Mouse (Mus musculus) hindbrain, embryonic 14.5 days (tissue): ENCODE results near the gene Arhgef15. TPM values are rescaled to one million over a fixed set of nuclear protein-coding genes. Genes with fewer than 3 reads are reported as not detected.
A peak's percentile ranks its signal among the peaks of the same experiment; 100 is the strongest.
"Not testable (repeated sequence)": the region's sequence is repeated elsewhere in the genome, so short reads cannot be mapped to it uniquely, and the experiment has no call there.

Experiments
- ATAC-seq: fragments of 200-750 bp; cut with Nextera tagmentation; 2 replicates; pipeline ENCODE4 v1.8.0; 2017; ENCODE audit warnings: moderate number of reproducible peaks, mild to moderate bottlenecking, moderate TSS enrichment, moderate library complexity; ENCODE audit not compliant: low FRiP score
- DNase-seq: peaks from one replicate; pipeline ENCODE4 v3.0.0-alpha.2; 2015; ENCODE audit warnings: low spot score
- H3K27ac ChIP-seq: fragments of 300-500 bp; sonication (generic); 2 replicates; pipeline ENCODE4 v1.5.1; 2014; ENCODE audit warnings: mild to moderate bottlenecking, moderate library complexity
- H3K27me3 ChIP-seq: fragments of 300-500 bp; sonication (generic); 2 replicates; pipeline ENCODE4 v1.6.1; 2014; ENCODE audit warnings: mild to moderate bottlenecking, low read length, mixed read lengths; ENCODE audit not compliant: control insufficient read depth, insufficient read depth
- H3K36me3 ChIP-seq: fragments of 300-500 bp; sonication (generic); replicated peaks from 2 replicates; pipeline ENCODE4 v1.6.1; 2014; ENCODE audit not compliant: control insufficient read depth, insufficient read depth
- H3K4me1 ChIP-seq: fragments of 300-500 bp; sonication (generic); replicated peaks from 2 replicates; pipeline ENCODE4 v1.6.1; 2014; ENCODE audit warnings: antibody characterized with exemption, low read length, mixed read lengths; ENCODE audit not compliant: control insufficient read depth, insufficient read depth
- H3K4me2 ChIP-seq: fragments of 300-500 bp; sonication (generic); replicated peaks from 2 replicates; pipeline ENCODE4 v1.6.1; 2014; ENCODE audit warnings: mild to moderate bottlenecking, moderate library complexity
- H3K4me3 ChIP-seq: fragments of 300-500 bp; sonication (generic); replicated peaks from 2 replicates; pipeline ENCODE4 v1.5.1; 2014; ENCODE audit warnings: mild to moderate bottlenecking, low read length
- H3K9ac ChIP-seq: fragments of 300-500 bp; sonication (generic); 2 replicates; pipeline ENCODE4 v1.6.1; 2014
- H3K9me3 ChIP-seq: fragments of 300-500 bp; sonication (generic); 2 replicates; pipeline ENCODE4 v1.6.1; 2016; ENCODE audit warnings: low read length; ENCODE audit not compliant: control insufficient read depth
- WGBS: fragments of 180-500 bp; shearing (Covaris S2); extraction: QIAGEN DNeasy Blood & Tissue Kit; methylation state at CpG from one replicate; pipeline ENCODE4 v1.1.7; 2014; 5-methylcytosine and 5-hydroxymethylcytosine counted together
- polyA plus RNA-seq: library from polyadenylated mRNA; unstranded; fragments of >200 nt; fragmentation: Nextera tagmentation; extraction: Ambion mirVana; gene quantifications from 2 replicates; pipeline ENCODE4 v1.2.1, GENCODE M21; 2014

Arhgef15 gene
- polyA plus RNA-seq: 20.1 and 23.4 TPM in 2 replicates

GRCm38 (mm10) chr11:68957308-68957707, at the start of gene Arhgef15:
Arhgef15 (minus strand) TSS chr11:68957480.
- Histone ChIP-seq H3K27me3 (peaks cover 47% of the 10 kb centered on the region), H3K9me3 (no peaks in the 10 kb centered on the region), H3K9ac (no peak within 1 kb of the TSS), H3K4me2 (peak within 1 kb of the TSS; percentile 10; the same call in 1 of the 2 replicates), H3K36me3 (no peaks in the 10 kb centered on the region), H3K4me3 (peak within 1 kb of the TSS; percentile 9; the same call in 1 of the 2 replicates), H3K27ac (no peak within 1 kb of the TSS), H3K4me1 (peaks cover 6% of the 10 kb centered on the region; the same call in 1 of the 2 replicates)
- 30% methylated on average over 8 of the region's 8 CpGs for WGBS
- DNase-seq (no peak), ATAC-seq (no peak)

DNA sequence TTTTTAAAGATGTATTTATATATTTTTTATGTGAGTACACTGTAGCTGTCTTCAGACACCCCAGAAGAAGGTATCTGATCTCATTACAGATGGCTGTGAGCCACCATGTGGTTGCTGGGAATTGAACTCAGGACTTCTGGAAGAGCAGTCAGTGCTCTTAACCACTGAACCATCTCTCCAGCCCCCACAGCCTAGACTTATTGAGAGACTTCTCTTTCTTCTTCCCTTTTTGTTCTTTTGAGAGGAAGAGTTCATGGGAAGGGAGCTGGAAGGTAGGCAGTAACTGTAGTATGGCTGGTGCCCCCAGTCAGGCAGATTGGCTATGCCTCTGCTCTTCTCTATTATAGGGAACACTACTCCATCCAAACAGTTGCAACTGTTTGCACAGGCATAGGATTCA, 49.3 kb upstream of the Arhgef15 start:
- not testable (repeated sequence) for H3K4me3 ChIP-seq, H3K9ac ChIP-seq, H3K9me3 ChIP-seq, H3K27me3 ChIP-seq, ATAC-seq, DNase-seq, H3K4me2 ChIP-seq, H3K27ac ChIP-seq
- Histone ChIP-seq H3K4me1 (peaks cover 14% of the 10 kb centered on the region), H3K36me3 (peaks cover 17% of the 10 kb centered on the region)

- peaks cover 10% of the 10 kb centered on the region for H3K4me1 ChIP-seq
- H3K27me3 ChIP-seq: no peaks in the 10 kb centered on the region
- ATAC-seq (no peak), DNase-seq (no peak)
- H3K27ac ChIP-seq: no peak overlapping the region
- no peak overlapping the region for H3K4me3 ChIP-seq
- no peak overlapping the region for H3K9ac ChIP-seq
- H3K36me3 ChIP-seq: peaks cover 30% of the 10 kb centered on the region
- no peak overlapping the region for H3K4me2 ChIP-seq
- no peaks in the 10 kb centered on the region for H3K9me3 ChIP-seq
- WGBS: 91% methylated on average over 7 of the region's 7 CpGs
Observed at GRCm38 (mm10) chr11:69005193-69005592, 47.9 kb upstream of the Arhgef15 start.

DNA sequence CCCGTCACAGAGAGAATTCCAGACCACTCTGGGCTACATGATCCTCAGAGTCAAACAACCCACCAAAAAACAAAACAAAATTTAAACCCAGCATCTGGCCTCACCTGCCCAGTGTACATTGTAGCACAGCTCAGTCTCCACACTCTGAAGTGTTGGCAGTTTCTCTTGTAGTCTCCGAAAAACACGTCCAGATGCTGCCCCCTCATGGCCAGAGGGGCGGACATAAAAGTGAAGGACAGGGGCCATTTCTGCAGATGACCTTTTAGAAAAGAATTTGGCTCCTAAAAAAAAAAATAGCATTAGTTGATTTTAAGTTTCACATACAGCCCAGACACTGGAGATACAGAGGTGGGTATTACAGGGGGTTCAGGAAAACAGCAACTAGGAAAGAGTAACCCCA, 46.3 kb upstream of the Arhgef15 start:
- H3K9ac ChIP-seq: no peak overlapping the region
- no peak overlapping the region for H3K27ac ChIP-seq
- no peak overlapping the region for H3K4me2 ChIP-seq
- H3K4me3 ChIP-seq: no peak overlapping the region
- no peaks in the 10 kb centered on the region for H3K27me3 ChIP-seq
- peaks cover 46% of the 10 kb centered on the region for H3K36me3 ChIP-seq
- H3K4me1 ChIP-seq: peaks cover 10% of the 10 kb centered on the region
- DNase-seq (no peak), ATAC-seq (no peak)
- 56% methylated on average over 4 of the region's 4 CpGs for WGBS
- H3K9me3 ChIP-seq: no peaks in the 10 kb centered on the region

- not testable (repeated sequence) for H3K27ac ChIP-seq, H3K9me3 ChIP-seq, H3K27me3 ChIP-seq, H3K4me1 ChIP-seq, DNase-seq, ATAC-seq, H3K4me3 ChIP-seq, H3K9ac ChIP-seq, H3K4me2 ChIP-seq
- 95% methylated on average over 4 of the region's 4 CpGs for whole genome bisulfite sequencing
- peaks cover 55% of the 10 kb centered on the region for H3K36me3 ChIP-seq
Observed at GRCm38 (mm10) chr11:69002782-69003181, 45.5 kb upstream of the Arhgef15 start.

DNA sequence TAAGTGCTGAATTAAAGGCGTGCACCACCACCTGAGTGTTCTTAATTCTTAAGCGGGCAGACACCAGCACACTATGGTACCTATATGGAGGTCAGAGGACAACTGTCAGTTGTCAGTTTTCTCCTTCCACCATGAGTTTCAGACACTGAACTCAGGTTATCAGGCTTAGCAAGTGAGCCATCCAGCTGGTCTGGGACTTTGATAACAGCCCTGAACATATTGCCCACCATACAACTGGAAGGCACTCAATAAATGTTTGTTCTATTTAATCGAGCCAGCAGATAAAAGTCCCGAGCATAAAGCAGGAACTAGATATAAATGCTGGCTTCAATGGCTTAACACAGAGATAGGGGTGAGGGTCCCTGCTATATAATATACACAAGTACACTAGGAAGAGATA, 39.8 kb upstream of the Arhgef15 start:
- no peaks in the 10 kb centered on the region for H3K4me1 ChIP-seq
- H3K9me3 ChIP-seq: no peaks in the 10 kb centered on the region
- no peak overlapping the region for H3K4me3 ChIP-seq
- ATAC-seq (no peak), DNase-seq (no peak)
- peaks cover 93% of the 10 kb centered on the region for H3K36me3 ChIP-seq
- no peak overlapping the region for H3K4me2 ChIP-seq
- H3K27me3 ChIP-seq: no peaks in the 10 kb centered on the region
- H3K27ac ChIP-seq: no peak overlapping the region
- 96% methylated on average over 4 of the region's 4 CpGs for WGBS
- no peak overlapping the region for H3K9ac ChIP-seq

DNA sequence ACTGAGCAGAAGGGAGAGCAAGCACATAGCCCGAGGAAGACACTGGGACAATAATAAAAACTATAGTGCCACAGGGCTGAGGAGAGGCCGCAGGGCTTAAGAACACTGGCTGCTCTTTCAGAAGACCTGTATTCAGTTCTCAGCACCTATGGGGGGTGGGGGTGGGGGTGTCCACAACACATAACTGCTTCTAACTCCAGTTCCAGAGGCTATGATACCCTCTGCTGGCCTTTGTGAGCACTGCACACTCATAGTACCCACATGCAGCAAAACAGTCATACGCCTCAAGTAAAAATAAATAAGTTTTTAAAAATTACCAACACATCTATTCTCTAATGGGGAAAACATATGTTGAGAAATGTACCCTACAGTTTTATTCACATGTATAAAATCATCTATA, 37.1 kb upstream of the Arhgef15 start:
- ATAC-seq (no peak), DNase-seq (no peak)
- Histone ChIP-seq H3K4me3 (no peak overlapping the region), H3K4me1 (no peaks in the 10 kb centered on the region), H3K27me3 (no peaks in the 10 kb centered on the region), H3K27ac (no peak overlapping the region), H3K9ac (no peak overlapping the region), H3K36me3 (peaks cover 93% of the 10 kb centered on the region), H3K9me3 (no peaks in the 10 kb centered on the region), H3K4me2 (no peak overlapping the region)
- 97% methylated on average over 3 of the region's 3 CpGs for WGBS

GRCm38 (mm10) chr11:68993122-68993521, 35.8 kb upstream of the Arhgef15 start:
- no peaks in the 10 kb centered on the region for H3K9me3 ChIP-seq
- H3K4me1 ChIP-seq: no peaks in the 10 kb centered on the region
- H3K27me3 ChIP-seq: no peaks in the 10 kb centered on the region
- DNase-seq (no peak), ATAC-seq (no peak)
- no peak overlapping the region for H3K4me2 ChIP-seq
- H3K9ac ChIP-seq: no peak overlapping the region
- H3K27ac ChIP-seq: no peak overlapping the region
- H3K36me3 ChIP-seq: peaks cover 93% of the 10 kb centered on the region
- 94% methylated on average over 7 of the region's 7 CpGs for WGBS
- H3K4me3 ChIP-seq: no peak overlapping the region

GRCm38 (mm10) chr11:68988341-68988740, 31.1 kb upstream of the Arhgef15 start:
- Histone ChIP-seq H3K9me3 (no peaks in the 10 kb centered on the region), H3K36me3 (peaks cover 76% of the 10 kb centered on the region), H3K4me1 (no peaks in the 10 kb centered on the region), H3K9ac (no peak overlapping the region), H3K27ac (no peak overlapping the region), H3K4me3 (no peak overlapping the region), H3K4me2 (no peak overlapping the region), H3K27me3 (no peaks in the 10 kb centered on the region)
- 92% methylated on average over 17 of the region's 17 CpGs for WGBS
- DNase-seq (no peak), ATAC-seq (no peak)

GRCm38 (mm10) chr11:68987365-68987882, 30.1 kb upstream of the Arhgef15 start:
- Histone ChIP-seq H3K27me3 (no peaks in the 10 kb centered on the region), H3K4me1 (no peaks in the 10 kb centered on the region), H3K36me3 (peaks cover 67% of the 10 kb centered on the region), H3K4me2 (no peak overlapping the region), H3K27ac (no peak overlapping the region), H3K9me3 (no peaks in the 10 kb centered on the region), H3K9ac (no peak overlapping the region), H3K4me3 (no peak overlapping the region)
- 79% methylated on average over 11 of the region's 11 CpGs for WGBS
- ATAC-seq (no peak), DNase-seq (no peak)
